Mouse (Mus musculus): ENCODE results near the gene Cmip.

DNA sequence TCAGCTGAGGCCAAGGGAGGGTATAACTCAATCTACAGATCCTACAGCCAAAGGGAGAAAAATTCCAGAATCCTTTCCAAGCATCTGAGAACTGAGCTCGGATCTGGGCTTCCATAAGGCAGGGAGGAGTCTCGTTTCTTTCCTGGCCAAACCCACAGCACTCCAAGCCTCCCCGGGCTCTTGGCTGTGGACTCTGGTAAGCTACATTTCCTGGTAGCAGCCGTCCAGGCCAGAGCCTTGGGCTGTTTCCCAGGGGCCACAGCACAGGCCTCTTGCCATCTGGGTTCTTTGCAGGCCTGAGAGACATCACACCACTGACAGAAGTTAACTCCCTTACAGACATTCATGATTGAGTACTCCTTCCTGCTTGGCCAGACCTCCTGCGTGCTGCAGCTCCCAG lies 180.8 kb downstream of the Cmip start:
- TF ChIP-seq TAL1 (IDR thresholded peaks at IDR 0.05; ENCODE audit: low read length) (no peak), CTCF (IDR thresholded peaks at IDR 0.05 in 2 of 3, conservative IDR thresholded peaks at IDR 0.05 in 1 of 3; ENCODE audit: control insufficient read depth in 1 of 3, insufficient read depth in 1 of 3, low read depth in 2 of 3, low read length in 3 of 3, poor library complexity in 1 of 3, severe bottlenecking in 1 of 3) (no peak), NRF1 (IDR thresholded peaks at IDR 0.05; ENCODE audit: insufficient read depth, low read depth, low read length, poor library complexity, severe bottlenecking) (no peak)

Measured in MEL (cell line).